Mouse (Mus musculus) liver, embryonic 14.5 days (tissue): ENCODE measurements around the gene Ubxn6. TPM values are rescaled to one million over a fixed set of nuclear protein-coding genes. Genes with fewer than 3 reads are reported as not detected.

Experiments used
- ATAC-seq: fragments of 200-750 bp; cut with Nextera tagmentation; 2 replicates; pipeline ENCODE4 v1.8.0; 2017; ENCODE audit warnings: moderate number of reproducible peaks, mild to moderate bottlenecking, moderate library complexity; ENCODE audit not compliant: insufficient read depth
- DNase-seq, 3 experiments: peaks; one replicate each; pipeline ENCODE4 v3.0.0-alpha.2; 2012 to 2013; ENCODE audit warnings: low read depth in 3 of 3, low spot score in 3 of 3
- H3K27ac ChIP-seq: fragments of 300-500 bp; sonication (generic); 2 replicates; pipeline ENCODE4 v1.5.1; 2014; ENCODE audit warnings: moderate library complexity, mild to moderate bottlenecking, control low read depth, inconsistent platforms
- H3K27me3 ChIP-seq: fragments of 300-500 bp; sonication (generic); 2 replicates; pipeline ENCODE4 v1.6.1; 2014; ENCODE audit warnings: mild to moderate bottlenecking, low read length, moderate library complexity; ENCODE audit not compliant: control insufficient read depth, insufficient read depth
- H3K36me3 ChIP-seq: fragments of 300-500 bp; sonication (generic); replicated peaks from 2 replicates; pipeline ENCODE4 v1.6.1; 2014; ENCODE audit warnings: low read depth; ENCODE audit not compliant: control insufficient read depth, insufficient read depth
- H3K4me1 ChIP-seq, 2 experiments: fragments of 200-500 bp in 1 of 2; fragments of 300-500 bp in 1 of 2; sonication (generic) in 1 of 2; replicated peaks; 2 replicates each; pipeline ENCODE4 v1.6.1; 2012 to 2014; ENCODE audit warnings: antibody characterized with exemption in 1 of 2, inconsistent platforms in 1 of 2, low read length in 1 of 2; ENCODE audit not compliant: control insufficient read depth in 2 of 2, insufficient read depth in 2 of 2
- H3K4me2 ChIP-seq: fragments of 300-500 bp; sonication (generic); 2 replicates; pipeline ENCODE4 v1.6.1; 2014; ENCODE audit warnings: low read depth, mild to moderate bottlenecking, control low read depth, moderate library complexity
- H3K4me3 ChIP-seq, 2 experiments: fragments of 200-500 bp in 1 of 2; fragments of 300-500 bp in 1 of 2; sonication (generic) in 1 of 2; 2 replicates each; pipeline ENCODE4 v1.5.1; 2012 to 2014; ENCODE audit warnings: low read depth in 2 of 2, low read length in 2 of 2, mild to moderate bottlenecking in 2 of 2, control low read depth in 1 of 2, inconsistent platforms in 1 of 2, moderate library complexity in 1 of 2; ENCODE audit not compliant: insufficient read depth in 1 of 2
- H3K9ac ChIP-seq: fragments of 300-500 bp; sonication (generic); replicated peaks from 2 replicates; pipeline ENCODE4 v1.6.1; 2014; ENCODE audit warnings: mild to moderate bottlenecking, control low read depth, moderate library complexity
- H3K9me3 ChIP-seq: fragments of 300-500 bp; sonication (generic); 2 replicates; pipeline ENCODE4 v1.6.1; 2016; ENCODE audit warnings: low read length, mixed read lengths; ENCODE audit not compliant: control insufficient read depth
- CTCF ChIP-seq: IDR thresholded peaks from 2 replicates; pipeline ENCODE4 v1.5.1; 2016; ENCODE audit warnings: antibody characterized with exemption, low read depth, control low read depth
- EP300 ChIP-seq: IDR thresholded peaks from 2 replicates; pipeline ENCODE4 v1.6.1; 2016; ENCODE audit warnings: antibody characterized with exemption, low read depth
- WGBS: fragments of 180-500 bp; shearing (Covaris S2); extraction: QIAGEN DNeasy Blood & Tissue Kit; methylation state at CpG from one replicate; pipeline ENCODE4 v1.1.7; 2014; ENCODE audit not compliant: insufficient replicate concordance; 5-methylcytosine and 5-hydroxymethylcytosine counted together
- polyA plus RNA-seq, 2 experiments: library from polyadenylated mRNA; depleted of rRNA in 1 of 2; stranded (reverse) in 1 of 2; unstranded in 1 of 2; fragments of >200 nt; fragmentation: Nextera tagmentation in 1 of 2; extraction: Ambion mirVana in 1 of 2; gene quantifications; 2 replicates each; pipeline versions ENCODE4 v1.2.1 to v1.2.3; 2012 to 2014

The Ubxn6 gene
- polyA plus RNA-seq, 2 experiments: 7.3 to 10.8 TPM

- Histone ChIP-seq H3K27me3 (no peaks in the 10 kb centered on the region), H3K4me1 (no peaks in the 10 kb centered on the region), H3K36me3 (peaks cover 21% of the 10 kb centered on the region), H3K9ac (no peak overlapping the region), H3K4me2 (no peak overlapping the region), H3K4me3 (no peak overlapping the region), H3K9me3 (no peaks in the 10 kb centered on the region), H3K27ac (no peak overlapping the region)
- WGBS: 78% methylated on average over 12 of the region's 12 CpGs
- TF ChIP-seq CTCF: no peak
- no peak for TF ChIP-seq EP300
- DNase-seq: no peak
- ATAC-seq: no peak
Observed at GRCm38 (mm10) chr17:56096883-56097282, 22.1 kb upstream of the Ubxn6 start.

DNA sequence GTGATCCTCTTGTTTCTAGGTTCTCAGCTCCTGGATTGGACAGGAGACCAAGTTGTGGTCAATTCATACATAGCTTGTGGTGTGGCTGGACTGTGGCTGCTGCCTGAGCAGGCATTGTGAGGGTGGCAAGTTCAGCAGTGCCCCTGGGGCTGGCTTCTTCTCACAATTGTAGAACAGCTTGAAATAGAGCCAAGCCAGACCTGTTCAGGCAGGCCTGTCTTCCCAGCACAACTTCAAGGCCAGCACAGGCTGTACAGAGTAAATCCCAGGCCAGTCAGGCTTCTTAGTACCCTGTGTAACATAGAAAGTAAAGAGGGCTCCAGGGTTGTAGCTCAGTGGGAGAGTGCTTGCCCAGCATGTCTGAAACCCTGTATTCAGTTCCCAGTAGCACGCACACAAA lies 18.0 kb upstream of the Ubxn6 start:
- no peak overlapping the region for H3K27ac ChIP-seq
- H3K4me3 ChIP-seq: no peak overlapping the region
- H3K9me3 ChIP-seq: no peaks in the 10 kb centered on the region
- peaks cover 14% of the 10 kb centered on the region for H3K36me3 ChIP-seq
- TF ChIP-seq EP300 (no peak), CTCF (no peak)
- no peaks in the 10 kb centered on the region for H3K27me3 ChIP-seq
- H3K9ac ChIP-seq: no peak overlapping the region
- ATAC-seq (no peak), DNase-seq (no peak)
- 84% methylated on average over 1 of the region's 1 CpGs for WGBS
- H3K4me1 ChIP-seq: no peaks in the 10 kb centered on the region
- no peak overlapping the region for H3K4me2 ChIP-seq

- peaks cover 11% of the 10 kb centered on the region for H3K36me3 ChIP-seq
- H3K9me3 ChIP-seq: no peaks in the 10 kb centered on the region
- no peak overlapping the region for H3K27ac ChIP-seq
- no peak overlapping the region for H3K9ac ChIP-seq
- WGBS: 57% methylated on average over 1 of the region's 1 CpGs
- H3K4me3 ChIP-seq: no peak overlapping the region
- no peak overlapping the region for H3K4me2 ChIP-seq
- no peak for TF ChIP-seq EP300
- TF ChIP-seq CTCF: no peak
- H3K27me3 ChIP-seq: no peaks in the 10 kb centered on the region
- ATAC-seq: no peak
- no peaks in the 10 kb centered on the region for H3K4me1 ChIP-seq
- DNase-seq: no peak
Observed at GRCm38 (mm10) chr17:56092312-56092711, 17.5 kb upstream of the Ubxn6 start.

DNA sequence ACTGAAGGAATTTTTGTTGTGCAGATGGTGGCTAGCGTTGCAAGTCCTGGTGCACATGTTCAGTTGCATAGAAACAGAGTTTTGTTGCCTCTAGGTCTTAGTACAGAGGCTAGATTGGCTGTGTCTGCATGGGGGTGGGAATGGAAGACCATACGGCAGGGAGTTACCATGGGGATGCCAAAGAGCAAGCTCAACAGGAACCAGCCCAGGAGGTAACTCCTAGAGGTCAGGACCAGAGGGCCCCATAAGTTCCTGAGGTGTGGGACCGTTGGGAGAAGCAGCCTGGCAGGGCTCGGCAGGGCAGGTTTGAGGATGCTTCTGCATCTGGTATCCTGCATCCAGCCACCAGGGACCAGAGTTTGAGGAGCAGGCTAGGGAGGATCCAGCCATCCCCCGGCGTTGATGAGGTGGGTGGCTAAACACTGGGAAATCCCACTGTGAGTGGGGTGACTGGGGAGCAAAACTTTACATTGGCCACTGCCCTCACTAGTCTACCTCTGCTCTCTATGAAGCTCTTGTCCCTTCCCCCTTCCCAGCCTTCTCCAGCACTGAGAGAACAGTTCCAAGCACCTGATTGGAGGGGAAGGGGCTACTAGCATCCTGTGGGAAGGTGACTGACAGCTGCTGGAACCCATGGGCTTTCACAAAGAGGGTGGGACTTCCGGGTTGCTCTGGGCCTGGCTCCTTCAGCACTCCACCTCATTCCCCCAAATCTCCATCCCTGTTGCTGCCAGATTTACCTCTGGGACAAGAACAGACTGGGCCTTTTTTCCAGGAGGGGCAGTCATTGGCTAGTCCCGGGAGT lies 6.2 kb upstream of the Ubxn6 start:
- TF ChIP-seq EP300: no peak
- no peak for TF ChIP-seq CTCF
- Histone ChIP-seq H3K27me3 (no peaks in the 10 kb centered on the region), H3K4me1 (peaks cover 12% of the 10 kb centered on the region in 2 experiments), H3K9me3 (no peaks in the 10 kb centered on the region), H3K36me3 (peaks cover 14% of the 10 kb centered on the region), H3K27ac (no peak overlapping the region), H3K4me3 (peak overlapping the region; percentile 82 to 85), H3K4me2 (peak overlapping the region; percentile 84), H3K9ac (peak overlapping the region; percentile 81)
- WGBS: 24% methylated on average over 8 of the region's 8 CpGs
- DNase-seq (no peak), ATAC-seq (no peak)

DNA sequence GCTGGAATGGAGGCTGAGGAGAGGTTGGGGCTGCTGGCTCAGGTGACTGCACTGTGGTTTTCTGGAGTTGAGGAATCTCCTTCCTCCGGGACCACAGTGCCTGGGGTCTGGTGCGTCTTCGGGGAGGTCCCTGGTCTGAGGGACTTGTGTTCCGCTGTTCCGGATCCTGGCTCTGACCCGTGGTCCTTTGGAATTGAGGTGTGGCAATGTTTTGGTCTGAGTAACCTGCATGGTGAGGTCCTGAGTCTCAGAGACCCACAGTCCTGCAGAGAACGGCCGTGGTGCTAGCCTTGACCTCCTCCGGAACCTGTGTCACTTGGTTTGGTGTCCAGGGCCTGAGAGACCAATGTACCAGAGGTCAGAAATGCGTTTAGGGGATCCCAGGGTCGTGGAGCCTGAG lies 5.1 kb upstream of the Ubxn6 start:
- ATAC-seq: no peak

More for the DNA sequence above, 5.1 kb upstream of the Ubxn6 start:
- Histone ChIP-seq H3K4me2 (peak overlapping the region; percentile 84), H3K4me1 (peaks cover 18 to 19% of the 10 kb centered on the region in 2 experiments), H3K27me3 (no peaks in the 10 kb centered on the region), H3K9ac (peak overlapping the region; percentile 81), H3K27ac (peak overlapping the region; percentile 48), H3K9me3 (no peaks in the 10 kb centered on the region), H3K4me3 (peak overlapping the region; percentile 82 to 85), H3K36me3 (peaks cover 9% of the 10 kb centered on the region)
- no peak for DNase-seq
- WGBS: under 1% methylated on average over 11 of the region's 11 CpGs
- TF ChIP-seq CTCF (no peak), EP300 (no peak)
